Mouse (Mus musculus) forebrain, embryonic 11.5 days (tissue): ENCODE measurements around the gene Pcdh9. TPM values are rescaled to one million over a fixed set of nuclear protein-coding genes. Genes with fewer than 3 reads are reported as not detected.

Experiments
- ATAC-seq: fragments of 200-750 bp; cut with Nextera tagmentation; replicated peaks from 2 replicates; pipeline ENCODE4 v1.8.0; 2017; ENCODE audit warnings: moderate TSS enrichment; ENCODE audit not compliant: low FRiP score
- DNase-seq: peaks from one replicate; pipeline ENCODE4 v3.0.0-alpha.2; 2017; ENCODE audit warnings: low spot score
- H3K27ac ChIP-seq: fragments of 300-500 bp; sonication (generic); 2 replicates; pipeline ENCODE4 v1.5.1; 2014; ENCODE audit warnings: low read depth, low read length
- H3K27me3 ChIP-seq: fragments of 300-500 bp; sonication (generic); 2 replicates; pipeline ENCODE4 v1.6.1; 2014; ENCODE audit warnings: mild to moderate bottlenecking, low read length, mixed read lengths; ENCODE audit not compliant: control insufficient read depth, insufficient read depth
- H3K36me3 ChIP-seq: fragments of 300-500 bp; sonication (generic); 2 replicates; pipeline ENCODE4 v1.6.1; 2014; ENCODE audit warnings: mild to moderate bottlenecking, low read length, moderate library complexity, mixed read lengths; ENCODE audit not compliant: control insufficient read depth, insufficient read depth
- H3K4me1 ChIP-seq: fragments of 300-500 bp; sonication (generic); replicated peaks from 2 replicates; pipeline ENCODE4 v1.6.1; 2014; ENCODE audit warnings: low read length, mixed read lengths; ENCODE audit not compliant: control insufficient read depth, insufficient read depth
- H3K4me2 ChIP-seq: fragments of 300-500 bp; sonication (generic); 2 replicates; pipeline ENCODE4 v1.6.1; 2014; ENCODE audit warnings: low read depth, mild to moderate bottlenecking, low read length, moderate library complexity, mixed read lengths; ENCODE audit not compliant: severe bottlenecking
- H3K4me3 ChIP-seq: fragments of 300-500 bp; sonication (generic); 2 replicates; pipeline ENCODE4 v1.5.1; 2014; ENCODE audit warnings: low read depth, low read length
- H3K9ac ChIP-seq: fragments of 300-500 bp; sonication (generic); 2 replicates; pipeline ENCODE4 v1.6.1; 2014; ENCODE audit warnings: low read length
- H3K9me3 ChIP-seq: fragments of 300-500 bp; sonication (generic); 2 replicates; pipeline ENCODE4 v1.6.1; 2016; ENCODE audit warnings: low read length, mixed read lengths; ENCODE audit not compliant: control insufficient read depth
- WGBS: fragments of 180-500 bp; shearing (Covaris S2); extraction: QIAGEN DNeasy Blood & Tissue Kit; methylation state at CpG from one replicate; pipeline ENCODE4 v1.1.7; 2014; 5-methylcytosine and 5-hydroxymethylcytosine counted together
- polyA plus RNA-seq: library from polyadenylated mRNA; unstranded; fragments of >200 nt; fragmentation: Nextera tagmentation; extraction: Ambion mirVana; gene quantifications from 2 replicates; pipeline ENCODE4 v1.2.1, GENCODE M21; 2014

Pcdh9 gene
- polyA plus RNA-seq, 1 experiment from 2014 or later: 54.5 TPM

DNA sequence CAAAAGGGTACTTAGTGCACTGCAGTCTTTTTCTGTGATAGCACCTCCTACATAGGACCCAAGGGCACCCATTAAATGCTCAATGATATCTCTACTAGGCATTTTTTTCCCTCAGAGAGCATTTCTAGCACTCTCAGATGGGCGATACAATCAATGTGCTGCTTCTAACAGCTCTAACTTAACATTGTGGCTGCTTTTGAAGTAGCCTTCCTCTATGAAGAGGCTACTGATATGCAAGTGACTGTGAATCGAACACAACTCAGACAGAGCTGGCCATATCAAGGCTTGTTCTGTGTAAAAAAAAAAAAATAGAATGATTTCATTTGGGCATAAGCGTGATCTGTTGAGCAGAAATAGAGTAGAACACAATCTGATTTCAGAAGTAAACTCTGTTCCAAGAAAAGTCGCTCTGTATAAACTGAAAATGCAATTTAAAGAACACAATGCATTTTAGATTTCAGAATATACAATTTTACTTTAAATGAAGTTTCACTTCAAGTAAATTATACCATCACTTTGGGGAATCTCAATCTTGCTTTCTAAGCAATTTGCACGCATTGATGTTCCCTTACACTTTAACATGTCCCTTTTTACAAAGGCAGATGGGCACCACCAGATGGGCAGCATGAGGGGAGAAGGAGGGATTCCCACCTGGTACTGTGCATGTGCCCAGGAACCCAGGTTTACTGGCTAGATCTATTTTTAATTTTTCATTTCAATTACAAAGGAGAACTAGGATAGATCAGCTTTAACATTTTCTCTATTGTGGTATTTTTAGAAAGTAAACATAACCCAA is 215.0 kb downstream of the Pcdh9 start:
- DNase-seq (no peak), ATAC-seq (no peak)
- no peak overlapping the region for H3K9ac ChIP-seq
- no peaks in the 10 kb centered on the region for H3K4me1 ChIP-seq
- no peak overlapping the region for H3K4me2 ChIP-seq
- no peak overlapping the region for H3K4me3 ChIP-seq
- H3K27ac ChIP-seq: no peak overlapping the region
- H3K9me3 ChIP-seq: peaks cover 3% of the 10 kb centered on the region; the same call in 1 of the 2 replicates
- WGBS: 88% methylated on average over 5 of the region's 5 CpGs
- H3K27me3 ChIP-seq: no peaks in the 10 kb centered on the region
- H3K36me3 ChIP-seq: no peaks in the 10 kb centered on the region

DNA sequence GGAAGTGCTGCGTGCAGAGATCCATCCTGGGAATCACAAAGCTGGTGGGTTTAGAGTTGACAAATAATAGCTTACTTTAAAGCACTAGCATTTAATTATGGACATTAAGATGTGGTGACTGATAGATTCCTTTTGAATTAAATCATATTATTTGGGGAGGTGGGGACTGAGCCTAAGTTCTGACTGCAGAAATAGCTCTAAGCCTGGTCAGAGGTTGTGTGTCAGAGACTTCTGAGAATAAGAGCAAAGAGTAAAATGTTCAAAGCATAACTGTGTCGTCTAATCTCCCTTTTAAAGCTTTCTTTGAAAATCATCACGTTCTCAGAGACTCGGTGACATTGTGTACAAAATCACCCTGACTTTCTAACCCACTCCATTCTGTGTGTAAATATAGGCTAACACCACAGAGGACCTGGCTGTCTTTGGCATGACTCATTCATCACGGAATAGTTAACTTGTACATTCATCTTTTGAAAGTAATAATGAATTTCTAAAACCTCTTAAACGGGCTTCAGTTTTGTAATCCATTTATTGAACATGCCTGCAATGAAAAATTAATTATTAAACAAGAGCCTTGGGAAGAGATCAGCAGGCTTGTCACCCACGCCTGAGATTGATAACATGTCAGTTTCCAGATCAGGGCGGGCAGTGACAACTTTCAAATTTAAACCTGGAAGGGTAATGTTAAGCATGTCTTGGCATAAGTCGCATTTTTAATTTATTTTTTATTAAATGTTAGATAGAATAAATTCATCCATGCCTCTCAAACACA is 236.3 kb downstream of the Pcdh9 start:
- WGBS: 83% methylated on average over 9 of the region's 9 CpGs
- H3K4me2 ChIP-seq: no peak overlapping the region
- ATAC-seq (no peak), DNase-seq (no peak)
- no peaks in the 10 kb centered on the region for H3K9me3 ChIP-seq
- H3K4me1 ChIP-seq: no peaks in the 10 kb centered on the region
- H3K27me3 ChIP-seq: no peaks in the 10 kb centered on the region
- no peak overlapping the region for H3K27ac ChIP-seq
- no peak overlapping the region for H3K4me3 ChIP-seq
- H3K36me3 ChIP-seq: no peaks in the 10 kb centered on the region
- H3K9ac ChIP-seq: no peak overlapping the region

DNA sequence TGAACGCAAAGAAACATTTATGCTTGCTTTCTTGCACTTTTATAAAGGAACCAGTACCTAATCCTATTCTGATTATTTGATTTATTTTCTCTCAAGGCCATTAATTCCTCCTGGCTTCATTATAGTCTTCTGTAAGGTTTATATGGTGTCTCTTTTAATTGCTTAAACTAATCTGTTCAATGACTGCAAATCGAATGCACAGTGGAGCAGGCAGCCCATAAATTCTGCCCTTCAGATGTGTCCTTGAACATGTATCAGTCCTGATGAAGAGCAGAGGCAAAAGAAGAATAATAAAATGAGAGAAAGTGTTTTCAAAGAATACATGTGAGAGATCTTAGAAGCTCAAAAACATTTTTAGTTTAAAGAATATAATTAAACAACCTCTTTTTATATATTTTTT is 263.2 kb downstream of the Pcdh9 start:
- no peak for ATAC-seq
- 61% methylated on average over 2 of the region's 2 CpGs for WGBS
- no peak overlapping the region for H3K4me2 ChIP-seq

DNA sequence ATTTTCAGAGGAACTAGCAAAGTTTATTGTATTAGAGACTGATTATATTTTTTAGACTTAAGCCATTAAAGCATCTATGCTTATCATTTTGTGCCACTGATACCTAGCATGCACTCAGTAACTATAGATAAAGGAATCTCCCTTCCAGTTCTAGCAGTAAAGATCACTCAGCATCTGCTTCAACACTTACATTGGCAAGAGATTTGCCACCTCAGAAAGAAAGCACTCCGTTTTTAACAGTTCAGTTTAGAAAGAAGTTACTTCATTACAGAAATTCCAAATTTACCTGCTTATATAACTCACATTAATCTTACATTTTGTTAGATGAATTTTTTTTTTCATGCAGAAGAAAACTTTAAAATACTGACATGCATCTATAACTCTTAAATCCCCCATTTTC is 266.3 kb downstream of the Pcdh9 start:
- DNase-seq: no peak
- ATAC-seq: no peak
- 83% methylated on average over 1 of the region's 1 CpGs for WGBS

More for the DNA sequence above, 263.2 kb downstream of the Pcdh9 start:
- no peak for DNase-seq
- H3K36me3 ChIP-seq: no peaks in the 10 kb centered on the region
- H3K4me3 ChIP-seq: no peak overlapping the region
- H3K9me3 ChIP-seq: no peaks in the 10 kb centered on the region
- H3K27me3 ChIP-seq: no peaks in the 10 kb centered on the region
- no peak overlapping the region for H3K27ac ChIP-seq
- H3K9ac ChIP-seq: no peak overlapping the region
- no peaks in the 10 kb centered on the region for H3K4me1 ChIP-seq

DNA sequence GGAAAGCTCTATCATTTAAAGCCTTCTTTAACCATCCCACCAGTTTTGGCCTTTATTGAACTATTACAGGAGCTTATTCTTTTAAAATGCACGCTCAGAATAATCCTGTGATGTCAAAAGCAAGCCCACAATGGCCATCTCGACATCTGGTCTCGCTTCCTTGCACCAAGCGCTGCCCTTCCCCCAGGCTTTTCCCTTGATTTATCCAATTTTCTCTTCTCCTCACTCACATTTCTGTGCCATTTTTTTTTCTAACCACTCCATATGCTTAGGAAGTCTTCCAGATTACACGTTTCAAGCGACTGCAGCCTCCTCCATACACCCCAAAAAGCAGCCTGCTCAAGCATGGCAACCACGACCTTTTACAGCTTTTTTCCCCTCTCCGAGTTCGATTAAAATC is 269.3 kb downstream of the Pcdh9 start:
- no peaks in the 10 kb centered on the region for H3K27me3 ChIP-seq
- ATAC-seq: no peak
- DNase-seq: no peak
- no peaks in the 10 kb centered on the region for H3K9me3 ChIP-seq
- no peaks in the 10 kb centered on the region for H3K36me3 ChIP-seq
- H3K4me1 ChIP-seq: no peaks in the 10 kb centered on the region
- H3K4me3 ChIP-seq: no peak overlapping the region
- no peak overlapping the region for H3K27ac ChIP-seq
- no peak overlapping the region for H3K9ac ChIP-seq
- 63% methylated on average over 9 of the region's 9 CpGs for WGBS
- H3K4me2 ChIP-seq: no peak overlapping the region

More for the DNA sequence above, 266.3 kb downstream of the Pcdh9 start:
- Histone ChIP-seq H3K27me3 (no peaks in the 10 kb centered on the region), H3K9me3 (no peaks in the 10 kb centered on the region), H3K4me1 (no peaks in the 10 kb centered on the region), H3K27ac (no peak overlapping the region), H3K4me2 (no peak overlapping the region), H3K4me3 (no peak overlapping the region), H3K9ac (no peak overlapping the region), H3K36me3 (no peaks in the 10 kb centered on the region)

DNA sequence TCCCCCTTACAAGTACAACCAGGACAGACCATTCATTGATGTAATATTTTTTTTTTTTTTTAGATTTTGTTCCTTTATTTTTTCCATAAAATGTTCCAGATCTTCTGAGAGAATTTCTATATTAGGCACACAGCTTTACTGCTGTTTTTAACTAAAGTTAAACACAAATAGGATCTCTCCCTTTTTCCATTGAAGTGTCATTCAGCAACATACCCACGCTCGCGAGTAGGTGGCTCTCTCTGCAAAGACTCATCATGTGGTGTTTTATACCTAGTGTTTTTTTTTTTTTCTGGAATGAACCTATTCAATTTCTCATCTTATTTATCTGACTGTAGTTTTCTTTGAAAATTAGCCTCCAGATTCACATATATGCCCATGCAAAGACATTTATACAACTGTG is 282.9 kb downstream of the Pcdh9 start:
- ATAC-seq (no peak), DNase-seq (no peak)
- Histone ChIP-seq H3K4me3 (no peak overlapping the region), H3K27me3 (no peaks in the 10 kb centered on the region), H3K36me3 (no peaks in the 10 kb centered on the region), H3K27ac (no peak overlapping the region), H3K9ac (no peak overlapping the region), H3K4me1 (no peaks in the 10 kb centered on the region), H3K4me2 (no peak overlapping the region), H3K9me3 (no peaks in the 10 kb centered on the region)
- 95% methylated on average over 3 of the region's 3 CpGs for WGBS

DNA sequence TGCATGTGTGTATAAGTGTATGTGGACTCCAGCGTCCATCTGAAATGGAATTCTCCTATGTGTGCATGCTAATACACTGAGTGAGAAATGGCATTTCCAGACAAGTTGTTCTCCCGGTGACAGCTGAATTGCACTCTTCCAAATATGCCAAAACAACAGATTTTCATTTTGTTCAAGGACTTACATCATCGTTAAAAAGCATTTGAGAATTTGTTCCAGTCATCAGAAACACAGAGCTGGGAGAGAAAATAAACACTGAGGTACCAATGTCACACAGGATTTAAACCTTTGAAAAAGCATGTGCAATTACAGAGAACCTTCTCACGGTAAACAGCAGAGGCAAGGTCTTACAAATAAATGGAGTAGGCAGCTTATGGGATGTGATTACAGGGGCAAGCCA is 290.5 kb downstream of the Pcdh9 start:
- no peaks in the 10 kb centered on the region for H3K27me3 ChIP-seq
- H3K4me1 ChIP-seq: 0 out of 2 replicates have a peak, but pooled peaks cover 2% of the 10 kb centered on the region
- H3K9ac ChIP-seq: no peak overlapping the region
- H3K4me3 ChIP-seq: no peak overlapping the region
- H3K9me3 ChIP-seq: no peaks in the 10 kb centered on the region
- no peak overlapping the region for H3K4me2 ChIP-seq
- DNase-seq (no peak), ATAC-seq (no peak)
- 70% methylated on average over 4 of the region's 4 CpGs for WGBS
- no peak overlapping the region for H3K27ac ChIP-seq
- no peaks in the 10 kb centered on the region for H3K36me3 ChIP-seq

DNA sequence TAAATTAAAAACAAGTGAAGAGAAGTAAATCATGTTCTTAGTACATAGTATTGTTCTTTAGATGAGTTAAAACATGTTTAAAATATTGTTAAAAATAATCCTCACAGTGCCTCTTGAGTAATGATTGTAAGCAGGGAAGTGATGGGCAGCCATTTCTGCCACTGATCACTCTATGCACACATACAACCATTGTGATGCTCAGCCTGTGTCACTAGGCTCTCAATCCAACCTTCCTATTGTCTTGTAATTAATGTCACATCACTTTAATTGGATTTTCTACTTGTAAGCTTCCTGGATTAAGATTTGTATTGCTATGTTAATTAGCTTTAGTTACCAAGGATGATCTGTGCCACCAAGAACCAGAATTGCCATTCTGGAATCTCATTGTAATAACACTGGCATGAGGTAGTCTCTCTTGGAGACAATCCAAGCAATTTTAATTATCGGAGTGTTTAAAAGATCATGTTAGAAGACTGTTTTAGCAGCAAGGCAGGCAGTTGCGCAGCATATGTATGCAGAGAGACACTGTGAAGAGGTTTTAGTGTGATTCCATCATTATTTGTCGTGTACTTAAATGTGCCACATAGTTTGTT is 305.0 kb downstream of the Pcdh9 start:
- H3K36me3 ChIP-seq: no peaks in the 10 kb centered on the region
- 43% methylated on average over 3 of the region's 3 CpGs for WGBS
- no peaks in the 10 kb centered on the region for H3K4me1 ChIP-seq
- H3K27ac ChIP-seq: no peak overlapping the region
- ATAC-seq: peak; percentile 74
- no peak overlapping the region for H3K4me2 ChIP-seq
- H3K9me3 ChIP-seq: no peaks in the 10 kb centered on the region
- H3K27me3 ChIP-seq: no peaks in the 10 kb centered on the region
- no peak overlapping the region for H3K4me3 ChIP-seq
- DNase-seq: no peak
- no peak overlapping the region for H3K9ac ChIP-seq
